Mouse (Mus musculus): ENCODE measurements around the gene Gm4744. TPM values are rescaled to one million over a fixed set of nuclear protein-coding genes. Genes with fewer than 3 reads are reported as not detected.
"Not testable (repeated sequence)": the region's sequence is repeated elsewhere in the genome, so short reads cannot be mapped to it uniquely, and the experiment has no call there.

Gm4744 gene
- not detected for total RNA-seq (2021)
- long read RNA-seq, experiment 1 = 0 reads
- long read RNA-seq, experiment 2 = 0 reads

- DNase-seq (ENCODE audit: low spot score in 2 of 2) = no peak
Observed at GRCm38 (mm10) chr6:40951770-40952169, at the start of gene Gm4744. Gene Gm4744 (minus strand): TSS chr6:40951870.

DNA sequence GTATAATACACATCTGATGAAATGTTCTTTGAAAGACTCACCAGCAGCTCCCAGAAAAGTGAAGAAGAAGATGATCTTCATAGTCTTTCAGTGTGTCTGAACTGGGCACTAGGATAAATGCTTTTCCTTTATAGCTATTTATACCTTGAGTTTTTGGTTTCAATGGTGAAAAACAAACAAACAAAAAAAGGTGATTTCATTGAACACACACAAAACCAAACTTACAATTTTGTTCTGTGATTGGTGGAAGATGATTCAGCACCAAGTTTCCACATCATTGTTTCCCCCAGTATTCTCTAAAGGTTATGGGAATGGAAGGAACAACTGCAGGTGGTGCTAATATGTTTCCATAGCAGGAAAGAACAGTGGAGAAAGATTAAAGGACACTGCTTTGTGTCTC, 47.7 kb upstream of the Gm4744 start, which contains the start of gene Gm2663:
Gm2663 (minus strand) TSS at position 101 of the 400 bp plus-strand sequence.
- DNase-seq (ENCODE audit: low spot score in 2 of 2) = not testable (repeated sequence)

GRCm38 (mm10) chr6:40964454-40964853, 12.8 kb upstream of the Gm4744 start, which contains the start of gene 1810009J06Rik:
Gene 1810009J06Rik (plus strand): TSS chr6:40964754.
- DNase-seq (ENCODE audit: low spot score in 2 of 2) = not testable (repeated sequence)

DNA sequence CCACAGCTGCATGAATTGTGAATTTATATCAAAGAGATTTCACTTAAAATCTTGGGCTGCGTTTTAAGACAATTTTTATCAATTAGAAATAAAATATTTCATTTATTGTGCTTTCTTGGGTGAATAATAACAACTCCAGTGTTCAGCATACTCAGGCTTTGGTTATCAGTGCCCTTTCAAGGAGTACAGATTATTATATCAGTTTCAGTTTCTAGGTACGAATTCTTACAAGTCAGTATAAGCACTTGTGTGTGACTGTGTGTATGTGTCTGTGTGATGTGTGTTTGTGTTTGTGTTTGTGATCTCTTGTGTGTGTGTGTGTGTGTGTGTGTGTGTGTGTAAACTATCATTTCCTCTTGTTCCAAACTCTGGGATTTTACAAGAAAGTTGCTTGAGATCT, 2.0 kb upstream of the Gm4744 start:
- DNase-seq (ENCODE audit: low spot score in 2 of 2) = no peak

DNA sequence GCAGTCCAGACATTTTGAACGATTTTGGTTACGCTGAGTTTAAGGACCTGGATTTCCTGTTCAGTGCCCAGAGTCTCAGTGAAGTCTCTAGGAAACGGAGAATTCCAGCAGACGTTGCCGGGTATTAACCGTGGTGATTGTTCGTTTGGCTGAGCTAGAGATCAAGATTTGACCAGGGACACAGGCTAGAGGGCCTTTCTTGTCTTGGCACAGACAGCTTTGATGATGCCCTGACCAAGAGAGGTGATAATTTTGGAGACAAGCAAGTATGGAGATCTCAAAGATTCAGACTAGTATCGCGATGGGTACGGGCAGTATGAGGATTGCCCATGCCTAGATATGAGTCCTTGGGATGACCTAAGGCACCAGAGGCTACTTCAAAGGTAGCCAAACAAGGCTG, 11.2 kb downstream of the Gm4744 start, which contains the start of gene 1700074P13Rik:
1700074P13Rik (minus strand) TSS at position 101 of the 400 bp plus-strand sequence.
- no peak for DNase-seq (ENCODE audit: low spot score in 2 of 2)

- no peak for DNase-seq (ENCODE audit: low spot score in 2 of 2)
Observed at GRCm38 (mm10) chr6:40919954-40920353, 31.7 kb downstream of the Gm4744 start.

GRCm38 (mm10) chr6:40900287-40900686, 51.4 kb downstream of the Gm4744 start, which contains the start of gene Prss58:
Gene Prss58 (minus strand): TSS chr6:40900387.
- DNase-seq (ENCODE audit: low spot score in 2 of 2) = no peak

Other genes starting within 250 kb of the Gm4744 start
- gene Moxd2, start 64.4 kb downstream of the Gm4744 start, total RNA-seq (2021) = not detected
- not detected for gene Prss58, start 51.5 kb downstream of the Gm4744 start, total RNA-seq (2021)
- gene 1700074P13Rik, start 11.3 kb downstream of the Gm4744 start, total RNA-seq (2021) = not detected
- not detected for gene 1810009J06Rik, start 12.9 kb upstream of the Gm4744 start, total RNA-seq (2021)
- not detected for gene Gm2663, start 47.6 kb upstream of the Gm4744 start, total RNA-seq (2021)
- not detected for gene 2210010C04Rik, start 83.6 kb upstream of the Gm4744 start, total RNA-seq (2021)